Mouse (Mus musculus) embryonic facial prominence, embryonic 13.5 days (tissue): ENCODE measurements around the gene Nav1. TPM values are rescaled to one million over a fixed set of nuclear protein-coding genes. Genes with fewer than 3 reads are reported as not detected.

Experiments used
- ATAC-seq: fragments of 200-750 bp; cut with Nextera tagmentation; 2 replicates; pipeline ENCODE4 v1.8.0; 2017; ENCODE audit warnings: low read depth; ENCODE audit not compliant: insufficient number of reproducible peaks, insufficient read depth, low FRiP score, low TSS enrichment
- H3K27ac ChIP-seq: fragments of 300-500 bp; sonication (generic); 2 replicates; pipeline ENCODE4 v1.5.1; 2015; ENCODE audit warnings: moderate library complexity, mild to moderate bottlenecking, inconsistent platforms
- H3K27me3 ChIP-seq: fragments of 300-500 bp; sonication (generic); 2 replicates; pipeline ENCODE4 v1.6.1; 2015; ENCODE audit warnings: mild to moderate bottlenecking, inconsistent platforms
- H3K36me3 ChIP-seq: fragments of 300-500 bp; sonication (generic); 2 replicates; pipeline ENCODE4 v1.6.1; 2015; ENCODE audit warnings: mild to moderate bottlenecking, inconsistent platforms
- H3K4me1 ChIP-seq: fragments of 300-500 bp; sonication (generic); 2 replicates; pipeline ENCODE4 v1.6.1; 2015; ENCODE audit warnings: inconsistent platforms
- H3K4me2 ChIP-seq: fragments of 300-500 bp; sonication (generic); 2 replicates; pipeline ENCODE4 v1.6.1; 2015; ENCODE audit warnings: moderate library complexity, mild to moderate bottlenecking, inconsistent platforms
- H3K4me3 ChIP-seq: fragments of 300-500 bp; sonication (generic); 2 replicates; pipeline ENCODE4 v1.5.1; 2015; ENCODE audit warnings: mild to moderate bottlenecking, inconsistent platforms
- H3K9ac ChIP-seq: fragments of 300-500 bp; sonication (generic); 2 replicates; pipeline ENCODE4 v1.6.1; 2015; ENCODE audit warnings: mild to moderate bottlenecking, inconsistent platforms
- H3K9me3 ChIP-seq: fragments of 300-500 bp; sonication (generic); 2 replicates; pipeline ENCODE4 v1.6.1; 2016; ENCODE audit warnings: inconsistent platforms
- WGBS: fragments of 180-500 bp; shearing (Covaris S2); methylation state at CpG from one replicate; pipeline ENCODE4 v1.1.7; 2015; ENCODE audit warnings: mixed read lengths; 5-methylcytosine and 5-hydroxymethylcytosine counted together
- polyA plus RNA-seq: library from polyadenylated mRNA; unstranded; fragments of >200 nt; fragmentation: Nextera tagmentation; extraction: Ambion mirVana; gene quantifications from 2 replicates; pipeline ENCODE4 v1.2.1, GENCODE M21; 2015

Nav1 gene
- polyA plus RNA-seq, 1 experiment from 2014 or later = 11.6 TPM

- Histone ChIP-seq H3K4me2 (no peak overlapping the region), H3K4me1 (no peaks in the 10 kb centered on the region), H3K4me3 (no peak overlapping the region), H3K27ac (no peak overlapping the region), H3K36me3 (peaks cover 83% of the 10 kb centered on the region), H3K9ac (no peak overlapping the region), H3K27me3 (no peaks in the 10 kb centered on the region), H3K9me3 (no peaks in the 10 kb centered on the region)
- ATAC-seq = no peak
- WGBS = 77% methylated on average over 10 of the region's 10 CpGs
Observed at GRCm38 (mm10) chr1:135452259-135452658, 154.8 kb downstream of the Nav1 start.

GRCm38 (mm10) chr1:135451419-135451818 is 155.7 kb downstream of the Nav1 start:
- WGBS = 93% methylated on average over 2 of the region's 2 CpGs
- ATAC-seq = no peak

DNA sequence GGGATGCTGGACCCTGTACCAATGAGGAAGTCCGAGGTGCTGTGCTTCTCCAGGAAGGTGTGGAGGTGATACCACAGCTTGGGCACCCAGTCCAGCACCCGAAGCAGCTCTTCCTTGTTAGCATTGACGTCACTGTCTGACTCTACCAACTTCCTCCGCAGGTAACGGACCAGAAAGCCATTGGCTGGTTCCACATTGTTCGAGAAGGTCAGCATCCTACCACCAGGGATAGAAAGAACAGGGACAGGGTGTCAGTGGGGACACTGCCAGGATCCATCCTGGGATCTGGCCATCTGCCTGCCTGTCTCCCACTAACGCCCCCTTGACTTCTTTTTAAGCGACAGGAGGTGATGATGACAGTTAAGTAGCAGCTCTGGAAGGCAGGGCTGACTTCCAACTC is 157.2 kb downstream of the Nav1 start:
- H3K4me2 ChIP-seq = no peak overlapping the region
- WGBS = 94% methylated on average over 8 of the region's 8 CpGs

More at GRCm38 (mm10) chr1:135451419-135451818, 155.7 kb downstream of the Nav1 start:
- Histone ChIP-seq H3K27me3 (no peaks in the 10 kb centered on the region), H3K4me3 (no peak overlapping the region), H3K36me3 (peaks cover 74% of the 10 kb centered on the region), H3K4me1 (no peaks in the 10 kb centered on the region), H3K4me2 (no peak overlapping the region), H3K9ac (no peak overlapping the region), H3K9me3 (no peaks in the 10 kb centered on the region), H3K27ac (no peak overlapping the region)

GRCm38 (mm10) chr1:135448940-135449339 is 158.2 kb downstream of the Nav1 start:
- no peak for ATAC-seq
- Histone ChIP-seq H3K4me2 (no peak overlapping the region), H3K27me3 (no peaks in the 10 kb centered on the region), H3K9ac (no peak overlapping the region), H3K4me1 (no peaks in the 10 kb centered on the region), H3K4me3 (no peak overlapping the region), H3K36me3 (peaks cover 62% of the 10 kb centered on the region), H3K27ac (no peak overlapping the region), H3K9me3 (no peaks in the 10 kb centered on the region)
- 91% methylated on average over 5 of the region's 5 CpGs for WGBS

More for the DNA sequence above, 157.2 kb downstream of the Nav1 start:
- Histone ChIP-seq H3K27me3 (no peaks in the 10 kb centered on the region), H3K9me3 (no peaks in the 10 kb centered on the region), H3K4me3 (no peak overlapping the region), H3K9ac (no peak overlapping the region), H3K27ac (no peak overlapping the region), H3K36me3 (peaks cover 68% of the 10 kb centered on the region), H3K4me1 (no peaks in the 10 kb centered on the region)
- ATAC-seq = no peak

- 92% methylated on average over 12 of the region's 12 CpGs for WGBS
- Histone ChIP-seq H3K9me3 (no peaks in the 10 kb centered on the region), H3K27ac (no peak overlapping the region), H3K4me3 (no peak overlapping the region), H3K27me3 (no peaks in the 10 kb centered on the region), H3K9ac (no peak overlapping the region), H3K4me2 (no peak overlapping the region), H3K4me1 (no peaks in the 10 kb centered on the region), H3K36me3 (peaks cover 58% of the 10 kb centered on the region)
- no peak for ATAC-seq
Observed at GRCm38 (mm10) chr1:135443506-135443905, 163.6 kb downstream of the Nav1 start.

DNA sequence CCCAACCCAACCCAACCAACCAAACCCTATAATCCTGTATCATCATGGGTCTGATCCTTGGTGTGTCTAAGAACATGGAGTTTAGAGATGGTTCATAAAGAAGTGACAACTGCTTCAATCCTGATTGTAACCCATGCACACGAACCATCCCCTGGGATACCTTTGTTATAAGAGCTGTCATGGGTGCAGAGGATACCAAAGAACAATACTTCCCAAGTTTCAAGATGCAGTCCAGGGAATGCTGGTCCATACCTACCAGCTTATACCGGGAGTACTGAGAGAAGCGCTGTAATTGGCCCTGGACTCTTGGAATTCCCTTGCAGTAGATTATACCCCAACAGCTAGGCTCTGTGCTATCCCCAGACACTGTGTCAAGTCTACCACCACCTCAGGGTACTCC is 165.2 kb downstream of the Nav1 start:
- H3K27ac ChIP-seq = no peak overlapping the region
- H3K36me3 ChIP-seq = peaks cover 52% of the 10 kb centered on the region
- H3K4me2 ChIP-seq = no peak overlapping the region
- H3K9me3 ChIP-seq = no peaks in the 10 kb centered on the region
- no peak overlapping the region for H3K9ac ChIP-seq
- H3K27me3 ChIP-seq = no peaks in the 10 kb centered on the region
- no peaks in the 10 kb centered on the region for H3K4me1 ChIP-seq
- H3K4me3 ChIP-seq = no peak overlapping the region
- no peak for ATAC-seq
- 97% methylated on average over 3 of the region's 3 CpGs for WGBS

DNA sequence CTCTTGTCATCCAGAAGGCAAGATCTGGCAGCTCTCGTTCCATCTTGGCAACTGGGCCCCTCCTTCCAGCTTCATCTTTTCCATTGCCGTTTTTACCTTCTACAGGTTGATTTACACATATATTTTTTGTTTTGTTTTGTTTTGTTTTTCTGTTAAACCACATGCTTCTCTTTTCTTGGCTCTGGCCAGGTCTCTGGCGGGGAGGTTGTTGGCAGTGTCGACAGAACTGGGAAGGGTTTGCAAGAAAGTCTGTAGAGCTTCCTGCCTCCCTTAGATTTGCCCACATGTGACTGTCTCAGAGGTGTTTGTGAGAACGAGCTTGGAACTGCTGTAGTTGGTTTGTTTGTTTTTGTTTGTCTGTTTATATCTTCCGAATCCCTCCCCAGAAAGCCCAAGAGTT is 166.1 kb downstream of the Nav1 start:
- H3K4me3 ChIP-seq = no peak overlapping the region
- H3K4me1 ChIP-seq = no peaks in the 10 kb centered on the region
- no peak overlapping the region for H3K27ac ChIP-seq
- ATAC-seq = no peak
- 92% methylated on average over 6 of the region's 6 CpGs for WGBS
- H3K4me2 ChIP-seq = no peak overlapping the region
- no peaks in the 10 kb centered on the region for H3K9me3 ChIP-seq
- peaks cover 52% of the 10 kb centered on the region for H3K36me3 ChIP-seq
- no peak overlapping the region for H3K9ac ChIP-seq
- H3K27me3 ChIP-seq = no peaks in the 10 kb centered on the region

DNA sequence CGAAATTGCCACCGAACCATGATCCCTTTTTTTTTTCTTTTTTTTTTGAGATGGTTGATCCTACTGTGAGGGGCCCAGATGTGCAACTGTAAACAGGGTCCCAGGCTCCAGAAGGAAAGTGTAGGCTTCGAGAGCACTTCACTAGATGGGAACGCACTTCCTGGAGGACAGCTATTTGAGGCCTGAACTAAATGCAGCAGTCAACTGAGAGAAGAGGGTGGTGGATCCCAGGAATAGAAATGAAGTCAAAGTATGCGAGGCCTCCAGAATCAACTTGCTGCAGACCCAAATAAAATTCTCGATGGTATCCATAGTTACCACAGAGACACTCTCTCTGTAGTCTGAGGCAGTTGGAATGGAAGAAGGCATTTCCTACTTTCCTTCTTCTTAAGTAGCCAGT is 168.3 kb downstream of the Nav1 start:
- Histone ChIP-seq H3K9ac (no peak overlapping the region), H3K36me3 (peaks cover 45% of the 10 kb centered on the region), H3K27ac (no peak overlapping the region), H3K4me2 (no peak overlapping the region), H3K4me1 (peaks cover 5% of the 10 kb centered on the region; the same call in 1 of the 2 replicates), H3K4me3 (no peak overlapping the region), H3K9me3 (no peaks in the 10 kb centered on the region), H3K27me3 (no peaks in the 10 kb centered on the region)
- 96% methylated on average over 6 of the region's 6 CpGs for WGBS
- ATAC-seq = no peak

GRCm38 (mm10) chr1:135435823-135436222 is 171.3 kb downstream of the Nav1 start:
- Histone ChIP-seq H3K4me3 (no peak overlapping the region), H3K9ac (no peak overlapping the region), H3K27ac (no peak overlapping the region), H3K4me2 (no peak overlapping the region), H3K36me3 (peaks cover 17% of the 10 kb centered on the region; the same call in 1 of the 2 replicates), H3K9me3 (no peaks in the 10 kb centered on the region), H3K27me3 (no peaks in the 10 kb centered on the region), H3K4me1 (peaks cover 13% of the 10 kb centered on the region)
- WGBS = 11% methylated on average over 2 of the region's 2 CpGs
- no peak for ATAC-seq

DNA sequence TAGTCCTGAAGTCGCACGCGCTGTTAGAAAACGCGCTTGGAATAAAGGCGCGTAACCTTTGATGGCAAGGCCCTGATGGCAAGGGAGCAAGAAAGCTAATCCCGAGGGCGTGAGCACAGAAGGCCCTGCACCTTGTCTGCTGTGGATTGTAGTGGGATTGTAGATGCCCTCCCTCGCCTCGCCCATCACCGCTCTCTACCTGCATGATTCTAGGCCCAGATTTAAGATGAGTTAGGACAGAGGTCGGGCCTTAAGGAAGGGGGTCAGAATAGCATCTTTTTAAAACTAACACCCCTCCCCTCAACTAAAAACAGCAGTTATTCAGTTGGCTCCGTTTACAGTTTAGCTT is 176.5 kb downstream of the Nav1 start:
- peak; percentile 63 for ATAC-seq
- H3K9me3 ChIP-seq = no peaks in the 10 kb centered on the region
- WGBS = under 1% methylated on average over 14 of the region's 14 CpGs
- peaks cover 39% of the 10 kb centered on the region for H3K4me1 ChIP-seq
- H3K36me3 ChIP-seq = peaks cover 15% of the 10 kb centered on the region
- peak overlapping the region; percentile 95 for H3K4me3 ChIP-seq
- H3K27me3 ChIP-seq = no peaks in the 10 kb centered on the region
- peak overlapping the region; percentile 96 for H3K9ac ChIP-seq
- H3K4me2 ChIP-seq = peak overlapping the region; percentile 77
- peak overlapping the region; percentile 93 for H3K27ac ChIP-seq

GRCm38 (mm10) chr1:135429901-135430668 is 177.0 kb downstream of the Nav1 start, which contains the start of gene Ipo9:
TSS of gene Ipo9 (minus strand) at chr1:135430499.
- Histone ChIP-seq H3K9me3 (no peaks in the 10 kb centered on the region), H3K27ac (peak within 1 kb of the TSS; percentile 93), H3K4me2 (peak within 1 kb of the TSS; percentile 77), H3K4me1 (peaks cover 39% of the 10 kb centered on the region), H3K4me3 (peak within 1 kb of the TSS; percentile 95), H3K36me3 (peaks cover 20% of the 10 kb centered on the region), H3K9ac (peak within 1 kb of the TSS; percentile 96), H3K27me3 (no peaks in the 10 kb centered on the region)
- WGBS = under 1% methylated on average over 65 of the region's 65 CpGs
- ATAC-seq = peak; percentile 94

DNA sequence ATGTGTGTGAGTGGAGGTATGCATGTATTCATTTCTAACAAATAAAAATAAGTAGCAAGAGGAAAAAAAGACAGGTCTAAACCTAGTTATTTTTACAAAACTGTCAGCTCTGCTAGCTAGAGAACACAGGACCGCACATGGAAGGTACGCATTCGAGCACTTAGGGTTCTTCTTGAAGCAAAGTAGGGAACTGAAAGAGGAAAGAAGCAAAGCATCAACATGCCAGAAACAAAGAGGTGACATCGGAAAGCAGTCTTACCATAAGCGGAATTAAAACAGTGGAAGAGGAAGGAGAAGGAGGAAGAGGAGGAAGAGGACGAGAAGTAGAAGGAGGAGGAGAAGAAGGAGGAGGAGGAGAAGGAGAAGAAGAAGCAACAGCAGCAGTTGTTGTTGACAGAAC is 179.7 kb downstream of the Nav1 start:
- H3K4me2 ChIP-seq = no peak overlapping the region; the same call in 1 of the 2 replicates
- H3K27me3 ChIP-seq = no peaks in the 10 kb centered on the region
- H3K9ac ChIP-seq = no peak overlapping the region
- H3K9me3 ChIP-seq = no peaks in the 10 kb centered on the region
- peaks cover 33% of the 10 kb centered on the region for H3K4me1 ChIP-seq
- peaks cover 45% of the 10 kb centered on the region for H3K36me3 ChIP-seq
- H3K27ac ChIP-seq = no peak overlapping the region
- 85% methylated on average over 6 of the region's 6 CpGs for WGBS
- no peak overlapping the region for H3K4me3 ChIP-seq
- ATAC-seq = no peak
